Mouse (Mus musculus) ovary, adult 18-20 months (tissue): Measurements from ENCODE around the gene Rin1.

Source experiments
- DNase-seq: peaks from one replicate; pipeline ENCODE4 v3.0.0; 2022; ENCODE audit warnings: low spot score, mixed read lengths

Gene Rin1

GRCm38 (mm10) chr19:5041588-5041987 lies 8.7 kb upstream of the Rin1 start:
- DNase-seq: no peak

- DNase-seq: no peak
Measured at GRCm38 (mm10) chr19:5045531-5045930, 4.8 kb upstream of the Rin1 start.

GRCm38 (mm10) chr19:5048138-5049056 lies 1.9 kb upstream of the Rin1 start:
- DNase-seq: no peak

GRCm38 (mm10) chr19:5049325-5049724 lies 956 bp upstream of the Rin1 start:
- DNase-seq: no peak

- DNase-seq: peak; percentile 30
Measured at GRCm38 (mm10) chr19:5051031-5051430, 750 bp downstream of the Rin1 start.

- no peak for DNase-seq
Measured at GRCm38 (mm10) chr19:5051515-5051914, 1.2 kb downstream of the Rin1 start.

- DNase-seq: peak; percentile 10
Measured at GRCm38 (mm10) chr19:5052166-5052822, 2.0 kb downstream of the Rin1 start.

GRCm38 (mm10) chr19:5052853-5053252 lies 2.6 kb downstream of the Rin1 start:
- DNase-seq: no peak

- DNase-seq: peak; percentile 7
Measured at GRCm38 (mm10) chr19:5053909-5054308, 3.6 kb downstream of the Rin1 start.

- peak; percentile 5 for DNase-seq
Measured at GRCm38 (mm10) chr19:5056251-5056650, 6.0 kb downstream of the Rin1 start.

- DNase-seq: no peak
Measured at GRCm38 (mm10) chr19:5057876-5058775, 7.8 kb downstream of the Rin1 start.

GRCm38 (mm10) chr19:5058801-5059771 lies 8.8 kb downstream of the Rin1 start:
- peak; percentile 5 for DNase-seq

GRCm38 (mm10) chr19:5060365-5061330 lies 10.4 kb downstream of the Rin1 start:
- DNase-seq: peak; percentile 21

- no peak for DNase-seq
Measured at GRCm38 (mm10) chr19:5062041-5062440, 11.8 kb downstream of the Rin1 start.

- DNase-seq: no peak
Measured at GRCm38 (mm10) chr19:5062446-5062845, 12.2 kb downstream of the Rin1 start.

GRCm38 (mm10) chr19:5065104-5065503 lies 14.8 kb downstream of the Rin1 start:
- no peak for DNase-seq

- DNase-seq: no peak
Measured at GRCm38 (mm10) chr19:5067040-5067799, 16.9 kb downstream of the Rin1 start.

- peak; percentile 60 for DNase-seq
Measured at GRCm38 (mm10) chr19:5067867-5068569, 17.7 kb downstream of the Rin1 start, which contains the start of gene Cd248. Gene Cd248 (plus strand): TSS chr19:5068078.
